Mouse (Mus musculus) limb, embryonic 15.5 days (tissue): ENCODE results near the gene Hist1h2bh. TPM values are rescaled to one million over a fixed set of nuclear protein-coding genes. Genes with fewer than 3 reads are reported as not detected.
"Not testable (repeated sequence)": the region's sequence is repeated elsewhere in the genome, so short reads cannot be mapped to it uniquely, and the experiment has no call there.

Experiments used
- ATAC-seq: fragments of 200-750 bp; cut with Nextera tagmentation; 2 replicates; pipeline ENCODE4 v1.8.0; 2017; ENCODE audit warnings: low read depth, moderate TSS enrichment; ENCODE audit not compliant: insufficient number of reproducible peaks, low FRiP score, low TSS enrichment
- H3K27ac ChIP-seq: fragments of 300-500 bp; sonication (generic); 2 replicates; pipeline ENCODE4 v1.5.1; 2015; ENCODE audit warnings: moderate library complexity, mild to moderate bottlenecking, inconsistent platforms
- H3K27me3 ChIP-seq: fragments of 300-500 bp; sonication (generic); 2 replicates; pipeline ENCODE4 v1.6.1; 2015; ENCODE audit warnings: inconsistent platforms
- H3K36me3 ChIP-seq: fragments of 300-500 bp; sonication (generic); 2 replicates; pipeline ENCODE4 v1.6.1; 2015; ENCODE audit warnings: inconsistent platforms
- H3K4me1 ChIP-seq: fragments of 300-500 bp; sonication (generic); 2 replicates; pipeline ENCODE4 v1.6.1; 2015; ENCODE audit warnings: inconsistent platforms
- H3K4me2 ChIP-seq: fragments of 300-500 bp; sonication (generic); 2 replicates; pipeline ENCODE4 v1.6.1; 2015; ENCODE audit warnings: mild to moderate bottlenecking, inconsistent platforms
- H3K4me3 ChIP-seq: fragments of 300-500 bp; sonication (generic); 2 replicates; pipeline ENCODE4 v1.5.1; 2015; ENCODE audit warnings: mild to moderate bottlenecking, inconsistent platforms
- H3K9ac ChIP-seq: fragments of 300-500 bp; sonication (generic); 2 replicates; pipeline ENCODE4 v1.6.1; 2015; ENCODE audit warnings: inconsistent platforms
- H3K9me3 ChIP-seq: fragments of 300-500 bp; sonication (generic); 2 replicates; pipeline ENCODE4 v1.6.1; 2016; ENCODE audit warnings: inconsistent platforms
- WGBS: fragments of 180-500 bp; shearing (Covaris S2); methylation state at CpG from one replicate; pipeline ENCODE4 v1.1.7; 2015; 5-methylcytosine and 5-hydroxymethylcytosine counted together
- polyA plus RNA-seq: library from polyadenylated mRNA; unstranded; fragments of >200 nt; fragmentation: Nextera tagmentation; extraction: Ambion mirVana; gene quantifications from 2 replicates; pipeline ENCODE4 v1.2.1, GENCODE M21; 2015

Gene Hist1h2bh
- polyA plus RNA-seq, 1 experiment from 2014 or later = 0.77 TPM

DNA sequence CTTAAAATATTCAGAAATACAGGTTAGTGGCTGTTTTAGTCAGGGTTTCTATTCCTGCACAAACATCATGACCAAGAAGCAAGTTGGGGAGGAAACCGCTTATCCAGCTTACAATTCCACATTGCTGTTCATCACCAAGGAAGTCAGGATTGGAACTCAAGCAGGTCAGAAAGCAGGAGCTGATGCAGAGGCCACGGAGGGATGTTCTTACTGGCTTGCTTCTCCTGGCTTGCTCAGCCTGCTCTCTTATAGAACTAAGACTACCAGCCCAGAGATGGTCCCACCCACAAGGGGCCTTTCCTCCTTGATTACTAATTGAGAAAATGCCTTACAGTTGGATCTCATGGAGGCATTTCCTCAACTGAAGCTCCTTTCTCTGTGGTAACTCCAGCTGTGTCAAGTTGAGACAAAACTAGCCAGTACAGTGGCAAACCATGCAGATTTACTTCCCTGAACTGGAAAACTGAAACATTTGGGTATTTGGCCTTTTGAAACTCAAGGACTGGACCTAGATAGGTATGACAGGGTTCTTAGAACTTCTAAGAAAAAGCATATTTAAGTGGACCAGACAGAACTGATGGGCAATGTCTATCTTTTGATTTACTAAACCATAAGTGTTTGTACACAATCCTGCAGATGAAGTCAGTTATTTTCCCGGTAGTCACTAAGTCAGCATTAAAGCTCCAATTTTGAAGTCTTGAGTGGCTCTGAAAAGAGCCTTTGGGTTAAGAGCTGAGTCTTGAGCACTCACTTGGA, 789 bp downstream of the Hist1h2bh start:
- H3K4me1 ChIP-seq, H3K27me3 ChIP-seq, ATAC-seq, H3K36me3 ChIP-seq, H3K9me3 ChIP-seq: not testable (repeated sequence)
- peak overlapping the region; percentile 87 for H3K27ac ChIP-seq
- peak overlapping the region; percentile 56 for H3K4me2 ChIP-seq
- H3K9ac ChIP-seq = peak overlapping the region; percentile 31
- WGBS = 12% methylated on average over 3 of the region's 3 CpGs
- H3K4me3 ChIP-seq = peak overlapping the region; percentile 44

DNA sequence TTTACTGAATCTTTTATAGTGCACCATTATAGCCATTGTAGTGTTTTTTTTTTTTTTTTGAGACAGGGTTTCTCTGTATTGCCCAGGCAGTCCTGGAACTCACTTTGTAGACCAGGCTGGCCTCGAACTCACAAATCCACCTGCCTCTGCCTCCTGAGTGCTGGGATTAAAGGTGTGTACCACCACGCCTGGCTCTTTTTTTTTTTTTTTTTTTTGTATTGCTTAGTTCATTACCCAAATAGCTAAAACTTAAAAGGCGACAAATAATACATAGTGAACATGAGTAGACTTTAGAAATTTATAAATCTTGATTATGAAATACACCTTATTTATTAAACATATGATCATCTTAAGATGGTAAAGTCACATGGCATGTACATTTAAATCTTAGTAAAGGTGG, 1.7 kb downstream of the Hist1h2bh start:
- Histone ChIP-seq H3K27me3 (no peaks in the 10 kb centered on the region), H3K4me2 (no peak overlapping the region), H3K27ac (no peak overlapping the region), H3K4me3 (no peak overlapping the region), H3K9ac (no peak overlapping the region), H3K4me1 (peaks cover 10% of the 10 kb centered on the region), H3K9me3 (no peaks in the 10 kb centered on the region), H3K36me3 (no peaks in the 10 kb centered on the region)
- no peak for ATAC-seq
- 68% methylated on average over 3 of the region's 3 CpGs for WGBS

DNA sequence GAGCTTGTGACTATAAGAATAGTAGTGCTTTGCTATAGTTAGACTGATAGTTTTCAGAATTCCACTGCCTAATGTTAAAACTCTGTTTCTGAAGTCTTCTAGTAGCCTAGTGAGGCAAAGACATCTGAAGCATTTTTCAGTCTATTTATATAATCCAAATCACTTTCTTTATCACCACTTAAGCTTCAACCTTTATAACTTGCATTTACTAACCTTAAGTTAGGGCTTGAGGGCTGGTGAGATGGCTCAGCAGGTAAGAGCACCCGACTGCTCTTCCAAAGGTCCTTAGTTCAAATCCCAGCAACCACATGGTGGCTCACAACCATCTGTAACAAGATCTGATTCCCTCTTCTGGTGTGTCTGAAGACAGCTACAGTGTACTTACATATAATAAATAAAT, 3.4 kb downstream of the Hist1h2bh start:
- ATAC-seq, H3K9me3 ChIP-seq, H3K27ac ChIP-seq, H3K4me3 ChIP-seq, H3K4me2 ChIP-seq, H3K27me3 ChIP-seq, H3K9ac ChIP-seq, H3K36me3 ChIP-seq: not testable (repeated sequence)
- WGBS = 77% methylated on average over 1 of the region's 1 CpGs
- peaks cover 16% of the 10 kb centered on the region for H3K4me1 ChIP-seq

DNA sequence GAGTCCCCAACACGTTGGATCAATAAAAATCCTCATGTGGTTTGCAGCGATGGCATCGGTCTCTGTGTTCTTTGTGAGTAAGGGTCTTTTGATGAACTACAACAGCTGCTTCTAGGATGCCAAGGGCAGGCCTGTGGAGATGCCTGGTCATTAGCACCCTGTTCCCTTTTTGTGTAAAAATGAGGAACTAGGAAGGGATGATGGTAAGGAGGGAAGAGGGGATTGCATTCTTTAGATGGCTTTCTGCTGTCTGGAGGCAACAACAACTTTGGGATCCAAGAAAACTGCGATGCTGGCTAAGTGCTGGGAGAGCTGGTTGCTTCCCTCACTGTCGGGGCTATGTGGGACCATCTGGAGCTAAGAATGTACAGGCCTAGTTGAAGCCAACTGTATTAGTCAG, 4.9 kb downstream of the Hist1h2bh start:
- no peak overlapping the region for H3K9ac ChIP-seq
- WGBS = 54% methylated on average over 5 of the region's 5 CpGs
- H3K27me3 ChIP-seq = no peaks in the 10 kb centered on the region
- no peak overlapping the region for H3K27ac ChIP-seq
- no peak overlapping the region for H3K4me3 ChIP-seq
- peaks cover 22% of the 10 kb centered on the region for H3K4me1 ChIP-seq
- no peaks in the 10 kb centered on the region for H3K9me3 ChIP-seq
- no peak overlapping the region for H3K4me2 ChIP-seq
- no peaks in the 10 kb centered on the region for H3K36me3 ChIP-seq
- ATAC-seq = no peak

DNA sequence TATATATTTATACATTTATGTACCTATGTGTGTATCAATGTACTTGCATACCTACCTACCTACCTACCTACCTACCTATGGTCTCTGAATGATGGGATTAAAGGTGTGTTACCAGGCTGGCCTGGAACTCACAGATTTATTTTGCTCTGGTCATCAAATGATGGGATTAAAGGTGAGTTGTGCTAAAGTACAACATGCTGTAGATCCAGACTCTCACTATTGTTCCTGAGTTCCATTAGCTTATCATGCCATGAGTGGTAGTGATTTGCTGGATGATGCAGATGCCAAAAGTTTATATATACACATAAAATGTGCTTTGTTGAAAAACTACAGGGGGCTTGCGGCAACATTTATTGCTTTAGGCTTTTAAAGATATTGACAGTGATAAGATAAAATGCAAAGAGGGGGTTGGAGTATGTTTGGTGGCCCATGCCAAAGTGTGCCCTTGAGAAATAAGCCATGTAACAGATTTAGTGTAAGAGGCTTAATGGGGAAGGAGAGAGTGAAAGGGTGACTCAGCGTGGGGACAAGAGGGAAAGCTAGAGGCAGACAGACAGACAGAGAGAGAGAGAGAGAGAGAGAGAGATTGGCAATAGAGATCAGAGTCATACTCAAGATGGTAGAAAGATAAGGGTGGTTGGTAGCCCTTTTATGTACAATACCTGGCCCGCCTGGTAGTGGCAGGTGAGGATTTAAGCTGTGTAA, 6.0 kb downstream of the Hist1h2bh start:
- 66% methylated on average over 3 of the region's 3 CpGs for WGBS
- no peak for ATAC-seq
- H3K9ac ChIP-seq = no peak overlapping the region
- H3K9me3 ChIP-seq = no peaks in the 10 kb centered on the region
- peaks cover 29% of the 10 kb centered on the region for H3K4me1 ChIP-seq
- H3K27ac ChIP-seq = no peak overlapping the region
- H3K27me3 ChIP-seq = no peaks in the 10 kb centered on the region
- no peaks in the 10 kb centered on the region for H3K36me3 ChIP-seq
- H3K4me2 ChIP-seq = 0 out of 2 replicates have a peak overlapping the region, but pooled peaks have one; percentile 19
- H3K4me3 ChIP-seq = peak overlapping the region; percentile 53; the same call in 1 of the 2 replicates

DNA sequence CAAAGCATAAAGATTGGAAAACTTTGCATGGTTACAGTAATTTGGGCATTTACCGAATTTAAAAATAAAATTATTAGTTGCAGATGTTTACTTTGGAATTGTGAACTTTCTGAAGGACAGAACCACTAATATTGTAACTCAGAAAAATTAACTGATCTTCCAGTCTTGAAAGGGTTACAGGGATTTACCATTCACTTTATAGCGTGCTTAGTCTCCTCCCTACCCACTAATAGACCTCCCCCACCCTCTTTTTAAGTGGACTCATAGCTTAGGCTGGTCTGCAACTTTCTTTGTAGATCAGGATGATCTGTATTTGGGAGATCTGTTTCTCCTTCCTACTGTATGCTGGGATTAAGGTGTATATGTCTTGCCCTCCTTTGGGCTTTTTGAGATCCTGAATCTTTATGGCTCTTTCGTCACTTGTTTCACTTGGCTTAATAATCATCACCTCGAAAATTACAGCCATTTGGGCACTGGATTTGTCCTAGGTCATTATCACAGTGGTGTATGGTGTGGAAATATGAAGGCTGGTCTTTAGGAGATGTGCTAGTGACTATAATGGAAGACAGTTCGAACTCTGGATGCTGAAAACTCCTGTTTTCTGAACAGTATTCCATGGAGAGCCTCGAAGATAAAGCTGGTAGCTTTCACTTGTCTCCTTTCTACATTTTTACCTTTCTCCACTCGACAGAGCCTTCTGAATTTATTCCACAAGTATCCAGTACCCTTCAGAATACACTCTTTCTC, 6.9 kb downstream of the Hist1h2bh start:
- no peaks in the 10 kb centered on the region for H3K27me3 ChIP-seq
- H3K4me2 ChIP-seq = peak overlapping the region; percentile 75
- no peaks in the 10 kb centered on the region for H3K36me3 ChIP-seq
- H3K27ac ChIP-seq = peak overlapping the region; percentile 57
- peak overlapping the region; percentile 53 for H3K4me3 ChIP-seq
- WGBS = 15% methylated on average over 7 of the region's 7 CpGs
- H3K9ac ChIP-seq = 0 out of 2 replicates have a peak overlapping the region, but pooled peaks have one; percentile 26
- peaks cover 31% of the 10 kb centered on the region for H3K4me1 ChIP-seq
- ATAC-seq = no peak
- H3K9me3 ChIP-seq = no peaks in the 10 kb centered on the region

DNA sequence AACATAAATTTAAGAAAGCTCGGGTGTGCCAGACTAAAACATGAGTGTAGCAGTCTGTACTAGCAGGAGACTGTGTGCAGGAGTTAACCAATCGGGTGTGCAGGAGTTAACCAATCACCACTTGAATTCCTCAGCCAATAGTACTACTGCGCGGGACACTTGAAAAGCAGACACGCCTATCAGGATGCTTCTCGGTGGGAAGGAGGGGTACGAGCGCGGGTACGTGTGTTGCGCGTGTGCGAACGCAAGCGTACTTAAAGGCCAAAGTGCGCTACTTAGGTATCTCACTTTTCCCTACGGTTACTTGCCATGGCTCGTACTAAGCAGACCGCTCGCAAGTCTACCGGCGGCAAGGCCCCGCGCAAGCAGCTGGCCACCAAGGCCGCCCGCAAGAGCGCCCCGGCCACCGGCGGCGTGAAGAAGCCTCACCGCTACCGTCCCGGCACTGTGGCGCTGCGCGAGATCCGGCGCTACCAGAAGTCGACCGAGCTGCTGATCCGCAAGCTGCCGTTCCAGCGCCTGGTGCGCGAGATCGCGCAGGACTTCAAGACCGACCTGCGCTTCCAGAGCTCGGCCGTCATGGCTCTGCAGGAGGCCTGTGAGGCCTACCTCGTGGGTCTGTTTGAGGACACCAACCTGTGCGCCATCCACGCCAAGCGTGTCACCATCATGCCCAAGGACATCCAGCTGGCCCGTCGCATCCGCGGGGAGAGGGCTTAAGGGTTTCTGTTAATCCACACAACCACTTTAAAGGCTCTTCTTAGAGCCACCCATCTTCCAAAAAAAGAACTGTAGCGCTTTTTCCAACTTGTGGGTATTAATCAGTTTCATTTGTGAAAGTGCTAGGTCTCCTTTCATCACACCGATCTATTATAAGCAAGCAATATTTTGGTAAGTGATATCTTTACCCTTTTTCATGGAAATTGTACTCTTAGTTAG, 7.8 kb downstream of the Hist1h2bh start, which contains the start of gene Hist1h3g:
Gene Hist1h3g (plus strand): TSS at position 286 of the 939 bp plus-strand sequence.
- not testable (repeated sequence) for H3K36me3 ChIP-seq, H3K27me3 ChIP-seq, H3K9me3 ChIP-seq
- H3K27ac ChIP-seq = peak within 1 kb of the TSS; percentile 94
- peaks cover 31% of the 10 kb centered on the region for H3K4me1 ChIP-seq
- H3K9ac ChIP-seq = peak within 1 kb of the TSS; percentile 39
- ATAC-seq = peak; percentile 89
- H3K4me3 ChIP-seq = peak within 1 kb of the TSS; percentile 53
- under 1% methylated on average over 52 of the region's 62 CpGs for WGBS
- H3K4me2 ChIP-seq = peak within 1 kb of the TSS; percentile 75

DNA sequence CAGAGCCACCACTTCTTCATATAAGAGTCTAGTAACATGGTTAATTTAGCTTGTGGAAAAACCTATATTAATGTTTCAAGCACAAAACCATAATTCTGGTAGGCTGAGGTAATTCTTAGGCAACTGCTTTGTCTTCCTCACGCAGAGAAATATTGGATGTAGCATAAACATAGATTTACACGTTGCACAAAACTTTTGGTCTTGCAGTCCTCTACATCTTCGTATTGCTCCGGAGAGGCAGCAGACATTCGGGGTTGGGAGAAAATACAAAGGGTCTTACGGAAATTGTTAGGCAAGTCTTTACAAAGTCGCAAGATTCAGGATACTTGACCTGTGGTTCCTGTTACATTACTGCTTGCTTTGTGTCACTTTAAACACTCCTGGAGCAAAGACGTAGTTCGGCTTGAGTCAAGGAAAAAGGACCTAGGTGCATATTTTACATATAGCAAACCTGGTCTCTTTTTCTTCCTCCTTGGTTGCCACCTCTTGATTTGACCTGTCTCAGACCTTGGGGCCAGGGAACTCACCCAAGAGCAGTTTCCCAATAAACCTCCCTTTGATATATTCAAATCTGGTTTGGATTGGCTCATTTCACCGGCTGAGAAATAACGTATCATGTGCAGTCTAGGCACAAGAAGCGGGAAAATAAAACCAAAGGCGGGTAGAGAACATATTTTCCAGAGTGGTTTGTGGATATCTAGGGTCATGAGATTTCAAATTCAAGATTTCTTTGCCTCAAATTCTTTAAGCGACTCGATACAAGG, 8.6 kb downstream of the Hist1h2bh start:
- H3K27ac ChIP-seq = peak overlapping the region; percentile 94
- H3K4me1 ChIP-seq = peaks cover 31% of the 10 kb centered on the region
- ATAC-seq = no peak
- H3K27me3 ChIP-seq = no peaks in the 10 kb centered on the region
- no peaks in the 10 kb centered on the region for H3K36me3 ChIP-seq
- peak overlapping the region; percentile 20; the same call in 1 of the 2 replicates for H3K9ac ChIP-seq
- peak overlapping the region; percentile 75 for H3K4me2 ChIP-seq
- WGBS = 1% methylated on average over 15 of the region's 15 CpGs
- H3K4me3 ChIP-seq = peak overlapping the region; percentile 53
- H3K9me3 ChIP-seq = no peaks in the 10 kb centered on the region

DNA sequence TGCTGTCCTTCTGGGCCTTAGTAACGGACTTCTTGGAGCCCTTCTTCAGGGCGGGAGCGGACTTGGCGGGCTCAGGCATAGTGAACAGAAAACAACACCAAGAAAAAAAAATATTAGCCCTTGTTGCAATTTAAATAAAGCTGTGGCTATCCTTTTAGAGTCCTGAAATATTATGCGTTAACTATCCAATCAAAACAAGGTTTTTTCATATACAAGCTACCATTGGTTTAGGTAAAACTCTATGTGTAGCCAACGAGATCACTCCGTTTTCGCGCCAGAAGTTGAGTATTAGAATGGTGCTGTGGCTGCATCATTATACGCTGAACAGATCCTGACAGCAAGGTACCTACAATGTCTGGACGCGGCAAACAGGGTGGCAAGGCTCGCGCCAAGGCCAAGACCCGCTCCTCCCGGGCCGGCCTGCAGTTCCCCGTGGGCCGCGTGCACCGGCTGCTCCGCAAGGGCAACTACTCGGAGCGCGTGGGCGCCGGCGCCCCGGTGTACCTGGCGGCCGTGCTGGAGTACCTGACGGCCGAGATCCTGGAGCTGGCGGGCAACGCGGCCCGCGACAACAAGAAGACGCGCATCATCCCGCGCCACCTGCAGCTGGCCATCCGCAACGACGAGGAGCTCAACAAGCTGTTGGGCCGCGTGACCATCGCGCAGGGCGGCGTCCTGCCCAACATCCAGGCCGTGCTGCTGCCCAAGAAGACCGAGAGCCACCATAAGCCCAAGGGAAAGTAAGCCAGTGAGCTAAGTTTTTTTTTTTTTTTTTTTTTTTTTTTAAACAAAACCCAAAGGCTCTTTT, 9.4 kb downstream of the Hist1h2bh start, which contains the start of gene Hist1h2af:
Gene Hist1h2af (plus strand): TSS at position 347 of the 808 bp plus-strand sequence.
- peak within 1 kb of the TSS; percentile 42; the same call in 1 of the 2 replicates for H3K9ac ChIP-seq
- H3K4me2 ChIP-seq = peak within 1 kb of the TSS; percentile 75
- ATAC-seq = peak; percentile 47
- not testable (repeated sequence) for H3K27me3 ChIP-seq, H3K36me3 ChIP-seq, H3K9me3 ChIP-seq
- H3K4me3 ChIP-seq = peak within 1 kb of the TSS; percentile 53
- peak within 1 kb of the TSS; percentile 94 for H3K27ac ChIP-seq
- under 1% methylated on average over 25 of the region's 53 CpGs for WGBS
- peaks cover 31% of the 10 kb centered on the region for H3K4me1 ChIP-seq
